Mouse (Mus musculus): Measurements from ENCODE around the gene Dll3. TPM values are rescaled to one million over a fixed set of nuclear protein-coding genes. Genes with fewer than 3 reads are reported as not detected.
A peak's percentile ranks its signal among the peaks of the same experiment; 100 is the strongest.

Gene Dll3
- polyA plus RNA-seq, 1 experiment, result not detected

DNA sequence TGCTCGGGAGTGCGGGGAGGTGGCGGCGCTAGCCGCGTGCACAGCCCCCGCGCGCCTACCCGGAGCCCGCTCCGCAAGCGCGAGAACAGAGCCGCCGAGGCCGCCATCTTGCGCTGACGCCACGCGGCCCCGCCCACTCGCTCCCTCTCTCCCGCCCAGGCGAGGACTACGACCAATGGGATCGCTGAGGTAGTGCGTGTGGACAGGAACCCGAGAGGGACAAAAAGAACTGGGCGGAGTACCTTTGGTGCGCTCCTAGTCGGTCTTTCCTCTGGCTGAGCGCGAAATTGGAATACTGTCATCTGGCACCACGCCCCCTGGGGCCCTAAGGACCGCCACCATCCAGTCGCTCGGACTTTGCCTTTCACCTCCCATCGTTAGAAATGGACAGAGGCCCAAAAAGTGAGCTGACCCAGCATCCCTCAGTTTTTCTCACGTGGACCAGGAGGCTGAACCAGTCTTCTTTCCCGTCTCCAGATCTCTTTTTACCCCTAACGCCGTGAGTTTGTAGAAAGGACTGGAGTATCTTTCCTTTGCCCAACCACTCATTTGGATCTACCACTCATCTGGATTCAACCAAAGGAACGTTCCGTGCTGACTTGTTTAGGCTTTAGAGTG, 10.0 kb upstream of the Dll3 start, which contains the start of gene Timm50:
Gene Timm50 (minus strand): TSS at position 147 of the 618 bp plus-strand sequence.
- H3K4me1 ChIP-seq (ENCODE audit: control insufficient read depth), result peaks cover 30% of the 10 kb centered on the region
- H3K27me3 ChIP-seq (ENCODE audit: control insufficient read depth), result no peaks in the 10 kb centered on the region
- no peak for TF ChIP-seq GATA1 (IDR thresholded peaks at IDR 0.05; ENCODE audit: low read length)
- TF ChIP-seq TAL1 (IDR thresholded peaks at IDR 0.05; ENCODE audit: low read length), result no peak
- H3K36me3 ChIP-seq (ENCODE audit: control insufficient read depth), result peaks cover 70% of the 10 kb centered on the region
- no peaks in the 10 kb centered on the region for H3K9me3 ChIP-seq (ENCODE audit: control insufficient read depth, low read length)
- peak within 1 kb of the TSS; percentile 78 for H3K4me3 ChIP-seq (replicated peaks)

DNA sequence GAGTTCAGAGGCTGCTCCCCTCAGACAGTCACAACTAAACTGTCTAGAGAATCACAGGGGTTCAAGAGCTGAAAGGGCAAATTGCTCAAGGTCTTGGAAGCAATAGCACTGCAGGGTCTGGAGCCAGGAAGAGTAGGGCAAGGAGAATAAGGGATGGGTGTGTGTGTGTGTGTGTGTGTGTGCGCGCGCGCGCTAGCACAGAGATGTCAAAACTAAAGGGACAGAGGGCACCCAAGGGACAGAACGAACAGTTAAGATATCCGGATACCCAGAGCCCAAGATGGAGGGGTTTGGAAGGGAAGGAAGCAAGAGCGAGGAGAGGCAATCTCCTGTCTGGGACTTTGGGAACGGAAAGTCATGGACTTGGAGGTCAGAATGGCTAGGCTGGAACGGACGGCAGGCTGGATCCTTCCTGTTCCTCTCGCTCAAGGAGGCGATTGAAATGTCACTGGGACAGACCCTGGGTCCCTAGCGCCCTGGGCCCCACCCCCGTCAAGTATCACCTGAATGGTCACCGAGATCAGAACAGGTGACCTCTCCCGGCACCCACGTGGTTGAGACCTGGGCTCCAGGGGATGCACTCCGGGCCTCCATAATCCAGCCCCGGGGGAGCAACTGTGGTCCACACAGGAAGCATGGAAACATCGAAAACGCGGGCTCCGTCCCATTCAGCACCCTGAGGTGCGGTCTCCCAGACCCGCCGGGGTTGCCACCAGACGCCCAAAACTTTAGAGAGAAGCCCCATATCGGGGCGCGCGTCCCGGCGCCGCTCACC, 9.3 kb upstream of the Dll3 start:
- H3K4me1 ChIP-seq (ENCODE audit: control insufficient read depth), result peaks cover 30% of the 10 kb centered on the region
- peaks cover 70% of the 10 kb centered on the region for H3K36me3 ChIP-seq (ENCODE audit: control insufficient read depth)

DNA sequence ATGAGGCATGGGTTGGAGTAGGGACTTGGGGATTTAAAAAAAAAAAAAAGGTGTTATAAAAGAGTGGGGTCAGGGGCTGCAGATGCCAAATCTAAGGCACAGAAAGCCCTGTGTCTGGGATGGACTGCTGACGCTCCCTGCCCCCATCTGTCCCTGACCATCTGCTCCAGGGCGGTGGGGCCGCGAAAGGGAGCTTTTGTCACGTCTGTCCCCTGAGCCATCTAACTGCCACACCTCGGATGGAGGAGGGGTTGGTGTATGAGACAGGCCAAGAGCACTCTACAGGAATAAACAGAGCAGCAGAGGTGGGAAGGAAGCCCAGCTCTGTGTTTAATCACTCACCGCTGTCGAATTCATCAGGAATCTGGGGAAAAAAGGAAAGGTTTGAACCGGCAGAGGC, 7.7 kb upstream of the Dll3 start:
- no peak for TF ChIP-seq TAL1 (IDR thresholded peaks at IDR 0.05; ENCODE audit: low read length)
- no peak for TF ChIP-seq GATA1 (IDR thresholded peaks at IDR 0.05; ENCODE audit: low read length)
- H3K27me3 ChIP-seq (ENCODE audit: control insufficient read depth), result no peaks in the 10 kb centered on the region
- H3K4me1 ChIP-seq (ENCODE audit: control insufficient read depth), result peaks cover 30% of the 10 kb centered on the region
- H3K36me3 ChIP-seq (ENCODE audit: control insufficient read depth), result peaks cover 70% of the 10 kb centered on the region
- no peaks in the 10 kb centered on the region for H3K9me3 ChIP-seq (ENCODE audit: control insufficient read depth, low read length)
- H3K4me3 ChIP-seq (replicated peaks), result no peak overlapping the region

More for the DNA sequence above, 9.3 kb upstream of the Dll3 start:
- TF ChIP-seq GATA1 (IDR thresholded peaks at IDR 0.05; ENCODE audit: low read length), result no peak
- no peak for TF ChIP-seq TAL1 (IDR thresholded peaks at IDR 0.05; ENCODE audit: low read length)
- H3K9me3 ChIP-seq (ENCODE audit: control insufficient read depth, low read length), result no peaks in the 10 kb centered on the region
- H3K4me3 ChIP-seq (replicated peaks), result peak overlapping the region; percentile 78
- no peaks in the 10 kb centered on the region for H3K27me3 ChIP-seq (ENCODE audit: control insufficient read depth)

DNA sequence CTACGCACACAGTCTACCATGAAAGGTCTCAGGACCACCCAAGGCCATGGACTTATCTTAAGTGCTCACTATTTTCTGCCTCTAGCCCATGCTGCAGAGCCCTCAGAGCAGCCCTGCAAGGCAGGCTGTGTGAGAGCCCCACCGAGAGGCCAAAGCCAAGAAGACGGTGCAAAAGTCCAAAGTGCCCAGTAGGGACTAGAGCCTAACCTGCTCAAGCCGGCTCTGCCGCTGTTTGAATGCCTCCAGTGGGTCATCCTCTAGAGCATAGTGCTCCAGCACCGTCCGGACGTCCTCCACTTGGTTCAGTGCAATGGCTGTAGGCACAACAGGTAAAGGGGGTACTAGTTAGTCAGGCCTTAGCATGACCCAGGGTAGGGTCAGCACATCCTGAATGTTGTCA, 4.2 kb upstream of the Dll3 start:
- peaks cover 63% of the 10 kb centered on the region for H3K36me3 ChIP-seq (ENCODE audit: control insufficient read depth)
- H3K4me1 ChIP-seq (ENCODE audit: control insufficient read depth), result peaks cover 21% of the 10 kb centered on the region
- no peaks in the 10 kb centered on the region for H3K9me3 ChIP-seq (ENCODE audit: control insufficient read depth, low read length)
- no peak overlapping the region for H3K4me3 ChIP-seq (replicated peaks)
- H3K27me3 ChIP-seq (ENCODE audit: control insufficient read depth), result peaks cover 22% of the 10 kb centered on the region
- TF ChIP-seq TAL1 (IDR thresholded peaks at IDR 0.05; ENCODE audit: low read length) (no peak), GATA1 (IDR thresholded peaks at IDR 0.05; ENCODE audit: low read length) (no peak)

DNA sequence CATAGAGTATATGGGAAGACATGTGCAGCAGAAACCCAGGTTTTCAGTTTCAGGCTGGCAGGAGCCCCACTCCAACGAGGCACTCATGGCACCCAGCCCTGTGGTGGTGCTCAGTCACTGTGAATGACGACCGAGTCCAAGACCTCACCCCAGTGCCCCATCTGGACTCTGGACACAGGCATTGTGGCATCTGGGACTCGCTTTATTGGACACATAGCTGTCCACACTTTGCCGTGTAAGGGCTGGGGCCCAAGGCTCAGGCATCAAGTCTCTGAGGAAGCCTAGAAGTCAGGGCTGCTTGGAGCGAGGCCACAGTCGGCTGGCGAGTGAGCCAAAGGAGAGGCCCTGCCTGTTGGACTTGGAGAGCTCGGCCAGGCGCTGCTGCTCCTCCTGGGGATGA, 3.6 kb upstream of the Dll3 start:
- peaks cover 28% of the 10 kb centered on the region for H3K27me3 ChIP-seq (ENCODE audit: control insufficient read depth)
- H3K36me3 ChIP-seq (ENCODE audit: control insufficient read depth), result peaks cover 61% of the 10 kb centered on the region
- no peak overlapping the region for H3K4me3 ChIP-seq (replicated peaks)
- peaks cover 15% of the 10 kb centered on the region for H3K4me1 ChIP-seq (ENCODE audit: control insufficient read depth)
- no peaks in the 10 kb centered on the region for H3K9me3 ChIP-seq (ENCODE audit: control insufficient read depth, low read length)
- TF ChIP-seq GATA1 (IDR thresholded peaks at IDR 0.05; ENCODE audit: low read length), result no peak
- no peak for TF ChIP-seq TAL1 (IDR thresholded peaks at IDR 0.05; ENCODE audit: low read length)

DNA sequence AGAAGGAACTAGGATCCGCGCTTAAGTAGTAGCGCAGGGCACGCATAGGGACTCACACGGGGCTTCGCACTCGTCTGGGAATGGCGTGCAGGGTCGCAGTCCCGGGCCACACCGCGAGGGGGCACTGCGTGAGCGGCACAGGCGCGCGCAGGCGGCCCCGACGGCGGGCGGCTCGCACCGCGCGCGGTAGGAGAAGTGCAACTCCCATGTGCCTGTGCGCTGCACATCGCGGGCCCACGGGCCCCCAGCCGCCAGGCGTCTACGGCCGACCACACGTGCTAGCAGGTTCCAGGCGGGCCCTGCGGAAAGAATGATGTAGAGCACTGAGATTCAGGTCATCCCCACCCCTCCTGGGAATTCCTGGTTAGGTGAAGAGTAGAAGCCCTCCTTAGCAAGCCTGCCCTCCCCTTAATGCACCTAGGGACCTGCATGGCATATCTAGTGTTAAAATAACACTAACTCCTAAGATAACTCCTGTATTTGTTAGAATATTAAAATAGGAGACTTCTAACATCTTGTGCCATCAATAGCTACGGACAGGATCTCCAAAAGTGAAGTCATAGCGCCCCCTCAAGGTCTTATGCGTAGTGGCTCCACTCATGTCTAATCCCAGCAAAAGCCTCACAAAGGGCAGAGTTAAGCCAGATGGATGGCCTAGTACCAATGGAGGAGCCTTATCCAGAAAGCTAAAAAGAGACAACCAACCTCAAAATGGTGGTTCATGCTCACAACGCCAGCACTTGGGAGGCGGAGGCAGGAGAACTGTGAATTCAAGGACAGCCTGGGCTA, 3.0 kb downstream of the Dll3 start:
- no peaks in the 10 kb centered on the region; the same call in 1 of the 2 replicates for H3K36me3 ChIP-seq (ENCODE audit: control insufficient read depth)
- peaks cover 78% of the 10 kb centered on the region for H3K27me3 ChIP-seq (ENCODE audit: control insufficient read depth)
- H3K9me3 ChIP-seq (ENCODE audit: control insufficient read depth, low read length), result no peaks in the 10 kb centered on the region
- H3K4me1 ChIP-seq (ENCODE audit: control insufficient read depth), result peaks cover 15% of the 10 kb centered on the region
- no peak overlapping the region for H3K4me3 ChIP-seq (replicated peaks)
- no peak for TF ChIP-seq GATA1 (IDR thresholded peaks at IDR 0.05; ENCODE audit: low read length)
- TF ChIP-seq TAL1 (IDR thresholded peaks at IDR 0.05; ENCODE audit: low read length), result no peak

DNA sequence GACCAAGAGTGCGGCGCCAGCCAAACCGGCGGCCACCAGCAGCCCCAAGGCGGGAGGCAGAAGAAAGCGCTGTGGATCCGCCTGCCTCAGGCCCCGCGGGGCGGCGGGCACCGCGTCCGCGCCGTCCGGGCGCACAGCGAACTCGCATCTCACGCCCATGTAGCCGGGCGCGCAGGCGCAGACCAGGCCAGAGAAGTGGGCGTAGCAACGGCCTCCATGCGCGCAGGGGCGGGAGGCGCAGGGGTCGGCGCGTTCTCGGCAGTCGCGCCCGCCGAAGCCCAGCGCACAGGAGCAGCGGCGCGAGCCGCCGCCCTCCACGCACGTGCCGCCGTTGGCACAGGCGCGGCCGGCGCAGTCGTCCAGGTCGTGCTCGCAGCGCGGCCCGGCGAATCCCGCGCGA, 7.6 kb downstream of the Dll3 start:
- no peaks in the 10 kb centered on the region for H3K36me3 ChIP-seq (ENCODE audit: control insufficient read depth)
- peaks cover 84% of the 10 kb centered on the region for H3K27me3 ChIP-seq (ENCODE audit: control insufficient read depth)
- H3K9me3 ChIP-seq (ENCODE audit: control insufficient read depth, low read length), result no peaks in the 10 kb centered on the region; the same call in 1 of the 2 replicates
- peaks cover 10% of the 10 kb centered on the region for H3K4me1 ChIP-seq (ENCODE audit: control insufficient read depth)
- TF ChIP-seq TAL1 (IDR thresholded peaks at IDR 0.05; ENCODE audit: low read length), result no peak
- no peak for TF ChIP-seq GATA1 (IDR thresholded peaks at IDR 0.05; ENCODE audit: low read length)
- peak overlapping the region; percentile 44 for H3K4me3 ChIP-seq (replicated peaks)

DNA sequence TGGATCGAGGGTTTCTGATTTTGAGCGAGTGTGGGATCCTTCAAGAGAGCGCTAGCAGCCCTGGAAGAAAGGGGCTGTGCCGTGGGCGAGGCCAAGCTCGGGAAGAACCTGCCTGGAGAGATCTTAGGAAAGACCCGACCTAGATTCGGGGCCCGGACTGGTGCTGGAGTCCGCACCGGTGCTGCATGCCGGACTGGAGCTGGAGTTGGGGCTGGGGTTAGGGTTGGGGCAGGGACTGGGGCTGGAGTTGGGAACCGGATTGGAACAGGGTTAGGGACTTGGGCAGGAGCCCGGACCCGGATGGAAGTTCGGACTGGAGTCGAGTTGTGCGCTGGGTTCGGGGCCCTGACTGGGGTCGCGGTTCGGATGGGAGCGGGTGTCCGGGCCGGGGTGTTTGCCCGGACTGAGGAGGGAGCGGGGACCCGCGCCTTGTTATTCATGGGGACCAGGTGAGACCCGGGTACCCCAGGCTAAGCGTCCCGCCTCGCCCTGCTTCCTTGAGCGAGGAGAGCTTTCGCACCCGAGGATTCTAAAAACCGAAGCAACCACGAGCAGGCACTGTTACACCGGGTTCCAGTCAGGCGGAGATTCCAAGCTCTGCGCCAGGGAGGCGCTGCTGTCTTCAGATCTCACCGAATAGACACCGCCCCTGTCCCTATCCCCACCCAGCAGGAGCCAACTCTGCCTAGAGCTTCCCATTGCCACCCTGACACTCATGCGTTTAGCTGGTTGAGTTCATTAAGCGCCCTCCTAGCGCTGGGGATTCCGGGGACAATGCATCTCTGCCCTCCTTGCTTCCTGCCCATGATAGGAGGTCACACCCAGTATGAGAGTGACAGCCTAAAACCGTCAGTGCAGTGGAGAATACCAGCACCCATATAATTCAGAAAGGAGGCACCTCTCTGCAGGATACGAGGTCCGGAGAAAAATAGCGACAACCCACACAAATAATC, 11.1 kb downstream of the Dll3 start, which contains the start of gene Selenov:
Gene Selenov (minus strand): TSS at position 549 of the 953 bp plus-strand sequence.
- TF ChIP-seq TAL1 (IDR thresholded peaks at IDR 0.05; ENCODE audit: low read length), result no peak
- TF ChIP-seq GATA1 (IDR thresholded peaks at IDR 0.05; ENCODE audit: low read length), result no peak
- no peaks in the 10 kb centered on the region; the same call in 1 of the 2 replicates for H3K9me3 ChIP-seq (ENCODE audit: control insufficient read depth, low read length)
- H3K4me1 ChIP-seq (ENCODE audit: control insufficient read depth), result peaks cover 7% of the 10 kb centered on the region
- no peaks in the 10 kb centered on the region for H3K36me3 ChIP-seq (ENCODE audit: control insufficient read depth)
- H3K4me3 ChIP-seq (replicated peaks), result no peak within 1 kb of the TSS
- peaks cover 86% of the 10 kb centered on the region for H3K27me3 ChIP-seq (ENCODE audit: control insufficient read depth)

All from erythroblast, embryonic 14.5 days (primary cell).